In genomic region chr3:149436944-149437343, GRCm38 (mm10) we compare ENCODE assay signal across 22 mouse cellular contexts.
DNase-seq lines count a peak whose midpoint lies in the region; ATAC-seq and TF ChIP-seq lines count a peak whose summit lies in the region.
"Had no signal": no experiment of that assay in that cellular context is flagged by ENCODE, and none has a peak within 500 bp of the region (broad histone marks: within the 10 kb centered on the region; RNA-seq: fewer than 3 reads in every experiment).

No protein-coding gene starts in this region.

- no peaks in the 10 kb centered on the region for H3K9me3 ChIP-seq in liver, embryonic 12.5 days (replicated peaks)
- H3K9me3 ChIP-seq: forebrain, embryonic 10.5 days; forebrain, embryonic 13.5 days; hindbrain, embryonic 10.5 days; hindbrain, embryonic 13.5 days had no signal

- peaks cover 2% of the 10 kb centered on the region; the same call in 1 of the 2 replicates for H3K4me1 ChIP-seq in liver, adult 2 months (ENCODE audit: control insufficient read depth, insufficient read depth, low read length)
- H3K4me1 ChIP-seq in liver, embryonic 12.5 days, result no peaks in the 10 kb centered on the region
- no peaks in the 10 kb centered on the region for H3K4me1 ChIP-seq in cerebellum, adult 2 months (ENCODE audit: control insufficient read depth, insufficient read depth, low read length)
- H3K4me1 ChIP-seq: forebrain, embryonic 13.5 days; hindbrain, embryonic 13.5 days had no signal

- H3K79me2 ChIP-seq in liver, adult 2 months (ENCODE audit: control insufficient read depth, insufficient read depth, low read length), result no peaks in the 10 kb centered on the region

- peak overlapping the region; percentile 28; the same call in 1 of the 2 replicates for H3K27ac ChIP-seq in liver, adult 2 months (replicated peaks; ENCODE audit: insufficient read depth, low read depth, low read length)
- H3K27ac ChIP-seq in liver, embryonic 12.5 days, result no peak overlapping the region
- H3K27ac ChIP-seq in cerebellum, adult 2 months (ENCODE audit: insufficient read depth, low read length), result no peak overlapping the region
- H3K27ac ChIP-seq: forebrain, embryonic 13.5 days; hindbrain, embryonic 10.5 days; hindbrain, embryonic 13.5 days had no signal

- WGBS in liver, adult 2 months, result 28% methylated on average over 6 of the region's 6 CpGs
- 75% methylated on average over 6 of the region's 6 CpGs for WGBS in liver, embryonic 12.5 days (ENCODE audit: insufficient replicate concordance)
- WGBS in cerebellum, adult 2 months, result 75% methylated on average over 6 of the region's 6 CpGs

- ATAC-seq in liver, embryonic 12.5 days, result no peak
- ATAC-seq: forebrain, embryonic 13.5 days; forebrain, embryonic 16.5 days; hindbrain, embryonic 16.5 days had no signal

- H3K27me3 ChIP-seq in liver, adult 2 months (ENCODE audit: control insufficient read depth, insufficient read depth, low read length), result no peaks in the 10 kb centered on the region
- no peaks in the 10 kb centered on the region for H3K27me3 ChIP-seq in liver, embryonic 12.5 days (replicated peaks)
- no peaks in the 10 kb centered on the region for H3K27me3 ChIP-seq in cerebellum, adult 2 months (ENCODE audit: control insufficient read depth, insufficient read depth, low read length)
- H3K27me3 ChIP-seq: forebrain, embryonic 13.5 days; hindbrain, embryonic 13.5 days had no signal

- no peak for TF ChIP-seq POLR2A in liver, adult 2 months (IDR thresholded peaks at IDR 0.05; ENCODE audit: extremely low read depth, insufficient read depth, low read length)
- no peak for TF ChIP-seq POLR2A in cerebellum, adult 2 months (IDR thresholded peaks at IDR 0.05; ENCODE audit: borderline replicate concordance, insufficient read depth, low read length)

- no peaks in the 10 kb centered on the region for H3K36me3 ChIP-seq in liver, adult 2 months (ENCODE audit: control insufficient read depth, insufficient read depth, low read length)
- no peaks in the 10 kb centered on the region for H3K36me3 ChIP-seq in liver, embryonic 12.5 days
- H3K36me3 ChIP-seq: forebrain, embryonic 10.5 days; hindbrain, embryonic 10.5 days; hindbrain, embryonic 13.5 days had no signal

- intact Hi-C loops in heart, postnatal 14 days (cut with DNase I), result loop anchor here (5.0 kb wide), 1 partner anchor 70 kb away; no protein-coding TSS in a partner anchor

- no peak overlapping the region for H3K4me2 ChIP-seq in liver, embryonic 12.5 days
- H3K4me2 ChIP-seq: forebrain, embryonic 13.5 days; heart, embryonic 11.5 days; hindbrain, embryonic 13.5 days had no signal

- no peak overlapping the region for H3K9ac ChIP-seq in liver, adult 2 months (ENCODE audit: low read depth, low read length)
- H3K9ac ChIP-seq in liver, embryonic 12.5 days, result no peak overlapping the region
- H3K9ac ChIP-seq: forebrain, embryonic 13.5 days; hindbrain, embryonic 13.5 days had no signal

- H3K4me3 ChIP-seq in liver, adult 2 months (ENCODE audit: insufficient read depth, low read depth, low read length), result no peak overlapping the region
- H3K4me3 ChIP-seq in liver, embryonic 12.5 days, result no peak overlapping the region
- no peak overlapping the region for H3K4me3 ChIP-seq in cerebellum, adult 2 months (replicated peaks; ENCODE audit: insufficient read depth, low read depth, low read length)
- H3K4me3 ChIP-seq: forebrain, embryonic 10.5 days; forebrain, embryonic 13.5 days; hindbrain, embryonic 10.5 days; hindbrain, embryonic 13.5 days had no signal

- no peak for TF ChIP-seq CTCF in liver, adult 2 months (IDR thresholded peaks at IDR 0.05; ENCODE audit: low read depth, low read length)
- no peak for TF ChIP-seq CTCF in cerebellum, adult 2 months (IDR thresholded peaks at IDR 0.05; ENCODE audit: borderline replicate concordance, insufficient read depth, low read depth, low read length)

- DNase-seq in liver, adult 2 months (ENCODE audit: extremely low read depth, low read depth, low spot score), result peak; percentile 82
- DNase-seq in B cell, adult 2 months, result peak; percentile 3 to 4
- DNase-seq in lung, postnatal 10 days, result peak; percentile 40
- peak; percentile 12 to 40 for DNase-seq in lung, postnatal 4 days
- no peak for DNase-seq in right cerebral cortex, postnatal 4 days
- DNase-seq in heart, postnatal 14 days, result no peak
- no peak for DNase-seq in cerebellum, adult 2 months
- DNase-seq: adrenal gland, adult 2 months; adrenal gland, postnatal 14 days; cerebellum, adult 11-12 months; cerebellum, adult 9-10 months; cerebellum, postnatal 14 days; gastrocnemius, postnatal 14 days; heart, postnatal 36 days had no signal

Comparison
In these comparisons a context has a peak if more than half of its experiments do, and no peak if none do; other contexts are left out.
1. DNase-seq: peak in liver, adult 2 months (single experiment), B cell, adult 2 months (2 of 2), lung, postnatal 10 days (single experiment) and lung, postnatal 4 days (2 of 2); none in right cerebral cortex, postnatal 4 days (single experiment), heart, postnatal 14 days (0 of 2) and cerebellum, adult 2 months (0 of 2).